Mouse (Mus musculus): ENCODE measurements around the gene Bpifa6. TPM values are rescaled to one million over a fixed set of nuclear protein-coding genes. Genes with fewer than 3 reads are reported as not detected.
"Not testable (repeated sequence)": the region's sequence is repeated elsewhere in the genome, so short reads cannot be mapped to it uniquely, and the experiment has no call there.

Gene Bpifa6
- polyA plus RNA-seq, 1 experiment = not detected

- no peak overlapping the region for H3K4me3 ChIP-seq (replicated peaks; ENCODE audit: insufficient read depth, low read depth, low read length)
- H3K27ac ChIP-seq (ENCODE audit: insufficient read depth, low read length) = no peak overlapping the region
- no peaks in the 10 kb centered on the region for H3K27me3 ChIP-seq (ENCODE audit: control insufficient read depth, insufficient read depth, low read length)
- DNase-seq = no peak
- TF ChIP-seq CTCF (IDR thresholded peaks at IDR 0.05; ENCODE audit: borderline replicate concordance, insufficient read depth, low read depth, low read length) = no peak
- no peak for TF ChIP-seq POLR2A (IDR thresholded peaks at IDR 0.05; ENCODE audit: borderline replicate concordance, insufficient read depth, low read length)
- no peaks in the 10 kb centered on the region for H3K4me1 ChIP-seq (ENCODE audit: control insufficient read depth, insufficient read depth, low read length)
- 13% methylated on average over 1 of the region's 1 CpGs for WGBS
Observed at GRCm38 (mm10) chr2:154004456-154004855, 29.7 kb downstream of the Bpifa6 start.

- Histone ChIP-seq H3K27me3 (ENCODE audit: control insufficient read depth, insufficient read depth, low read length) (no peaks in the 10 kb centered on the region), H3K27ac (ENCODE audit: insufficient read depth, low read length) (no peak overlapping the region), H3K4me1 (ENCODE audit: control insufficient read depth, insufficient read depth, low read length) (no peaks in the 10 kb centered on the region), H3K4me3 (replicated peaks; ENCODE audit: insufficient read depth, low read depth, low read length) (no peak overlapping the region)
- TF ChIP-seq POLR2A (IDR thresholded peaks at IDR 0.05; ENCODE audit: borderline replicate concordance, insufficient read depth, low read length) = no peak
- TF ChIP-seq CTCF (IDR thresholded peaks at IDR 0.05; ENCODE audit: borderline replicate concordance, insufficient read depth, low read depth, low read length) = no peak
- 90% methylated on average over 1 of the region's 1 CpGs for WGBS
- DNase-seq = no peak
Observed at GRCm38 (mm10) chr2:154005094-154005493, 30.3 kb downstream of the Bpifa6 start.

- H3K4me3 ChIP-seq (replicated peaks; ENCODE audit: insufficient read depth, low read depth, low read length) = no peak overlapping the region
- 96% methylated on average over 4 of the region's 4 CpGs for WGBS
- H3K27ac ChIP-seq (ENCODE audit: insufficient read depth, low read length) = no peak overlapping the region
- TF ChIP-seq CTCF (IDR thresholded peaks at IDR 0.05; ENCODE audit: borderline replicate concordance, insufficient read depth, low read depth, low read length) (no peak), POLR2A (IDR thresholded peaks at IDR 0.05; ENCODE audit: borderline replicate concordance, insufficient read depth, low read length) (no peak)
- no peaks in the 10 kb centered on the region for H3K4me1 ChIP-seq (ENCODE audit: control insufficient read depth, insufficient read depth, low read length)
- no peak for DNase-seq
- H3K27me3 ChIP-seq (ENCODE audit: control insufficient read depth, insufficient read depth, low read length) = no peaks in the 10 kb centered on the region
Observed at GRCm38 (mm10) chr2:154005734-154006133, 31.0 kb downstream of the Bpifa6 start.

- Histone ChIP-seq H3K4me3 (replicated peaks; ENCODE audit: insufficient read depth, low read depth, low read length) (no peak overlapping the region), H3K27ac (ENCODE audit: insufficient read depth, low read length) (no peak overlapping the region), H3K27me3 (ENCODE audit: control insufficient read depth, insufficient read depth, low read length) (no peaks in the 10 kb centered on the region), H3K4me1 (ENCODE audit: control insufficient read depth, insufficient read depth, low read length) (no peaks in the 10 kb centered on the region)
- no peak for DNase-seq
- TF ChIP-seq CTCF (IDR thresholded peaks at IDR 0.05; ENCODE audit: borderline replicate concordance, insufficient read depth, low read depth, low read length) (no peak), POLR2A (IDR thresholded peaks at IDR 0.05; ENCODE audit: borderline replicate concordance, insufficient read depth, low read length) (no peak)
- 91% methylated on average over 2 of the region's 2 CpGs for WGBS
Observed at GRCm38 (mm10) chr2:154006331-154006730, 31.6 kb downstream of the Bpifa6 start.

GRCm38 (mm10) chr2:154007381-154007780 lies 32.6 kb downstream of the Bpifa6 start:
- H3K27ac ChIP-seq (ENCODE audit: insufficient read depth, low read length) = no peak overlapping the region
- H3K4me1 ChIP-seq (ENCODE audit: control insufficient read depth, insufficient read depth, low read length) = no peaks in the 10 kb centered on the region
- H3K4me3 ChIP-seq (replicated peaks; ENCODE audit: insufficient read depth, low read depth, low read length) = no peak overlapping the region
- DNase-seq = no peak
- 73% methylated on average over 1 of the region's 1 CpGs for WGBS
- TF ChIP-seq CTCF (IDR thresholded peaks at IDR 0.05; ENCODE audit: borderline replicate concordance, insufficient read depth, low read depth, low read length) (no peak), POLR2A (IDR thresholded peaks at IDR 0.05; ENCODE audit: borderline replicate concordance, insufficient read depth, low read length) (no peak)
- no peaks in the 10 kb centered on the region for H3K27me3 ChIP-seq (ENCODE audit: control insufficient read depth, insufficient read depth, low read length)

GRCm38 (mm10) chr2:154007965-154008364 lies 33.2 kb downstream of the Bpifa6 start, which contains the start of gene Bpifa2:
Bpifa2 (plus strand) TSS chr2:154008265.
- WGBS = 89% methylated on average over 3 of the region's 3 CpGs
- Histone ChIP-seq H3K27ac (ENCODE audit: insufficient read depth, low read length) (no peak within 1 kb of the TSS), H3K4me1 (ENCODE audit: control insufficient read depth, insufficient read depth, low read length) (no peaks in the 10 kb centered on the region), H3K27me3 (ENCODE audit: control insufficient read depth, insufficient read depth, low read length) (no peaks in the 10 kb centered on the region), H3K4me3 (replicated peaks; ENCODE audit: insufficient read depth, low read depth, low read length) (no peak within 1 kb of the TSS)
- DNase-seq = no peak
- TF ChIP-seq POLR2A (IDR thresholded peaks at IDR 0.05; ENCODE audit: borderline replicate concordance, insufficient read depth, low read length) (no peak), CTCF (IDR thresholded peaks at IDR 0.05; ENCODE audit: borderline replicate concordance, insufficient read depth, low read depth, low read length) (no peak)

GRCm38 (mm10) chr2:154017990-154018389 lies 43.2 kb downstream of the Bpifa6 start:
- Histone ChIP-seq H3K4me1 (ENCODE audit: control insufficient read depth, insufficient read depth, low read length) (no peaks in the 10 kb centered on the region), H3K27ac (ENCODE audit: insufficient read depth, low read length) (no peak overlapping the region), H3K27me3 (ENCODE audit: control insufficient read depth, insufficient read depth, low read length) (no peaks in the 10 kb centered on the region), H3K4me3 (replicated peaks; ENCODE audit: insufficient read depth, low read depth, low read length) (no peak overlapping the region)
- TF ChIP-seq CTCF (IDR thresholded peaks at IDR 0.05; ENCODE audit: borderline replicate concordance, insufficient read depth, low read depth, low read length) (no peak), POLR2A (IDR thresholded peaks at IDR 0.05; ENCODE audit: borderline replicate concordance, insufficient read depth, low read length) (no peak)
- DNase-seq = no peak
- 95% methylated on average over 1 of the region's 1 CpGs for WGBS

- not testable (repeated sequence) for H3K4me1 ChIP-seq (ENCODE audit: control insufficient read depth, insufficient read depth, low read length); DNase-seq; H3K27ac ChIP-seq (ENCODE audit: insufficient read depth, low read length); H3K4me3 ChIP-seq (replicated peaks; ENCODE audit: insufficient read depth, low read depth, low read length); H3K27me3 ChIP-seq (ENCODE audit: control insufficient read depth, insufficient read depth, low read length)
- WGBS = 89% methylated on average over 4 of the region's 4 CpGs
Observed at GRCm38 (mm10) chr2:154024676-154025075, 49.9 kb downstream of the Bpifa6 start.

All from cerebellum, adult 2 months (tissue).